Mouse (Mus musculus): ENCODE data around the gene Zfp423.

DNA sequence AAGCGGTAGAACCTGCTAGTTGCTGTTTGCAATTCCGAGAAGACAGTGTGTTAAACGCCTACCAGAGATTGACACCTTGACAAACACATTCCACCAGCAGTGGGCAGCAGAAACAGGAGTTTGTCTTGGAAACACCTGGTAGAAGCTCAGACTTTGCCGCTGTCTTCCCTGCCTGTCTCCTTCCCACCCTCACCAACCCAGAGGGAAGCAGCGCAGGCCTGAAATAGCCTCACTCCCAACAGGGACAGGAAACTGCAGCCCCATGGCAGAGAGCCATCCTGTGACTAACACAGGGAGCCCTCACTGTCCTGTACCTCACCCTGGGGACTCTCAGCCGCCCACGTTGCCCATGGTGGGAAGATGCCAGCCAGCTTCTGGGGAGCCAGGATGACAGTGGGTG, 340.3 kb downstream of the Zfp423 start:
- TF ChIP-seq CTCF (conservative IDR thresholded peaks at IDR 0.05; ENCODE audit: low read length): no peak
- no peak for TF ChIP-seq NANOG (IDR thresholded peaks at IDR 0.05; ENCODE audit: borderline replicate concordance, low read length)
